Mouse (Mus musculus): ENCODE data around the gene Als2cl. TPM values are rescaled to one million over a fixed set of nuclear protein-coding genes. Genes with fewer than 3 reads are reported as not detected.

The Als2cl gene
- total RNA-seq, 2 experiments from 2014 or later: not detected

DNA sequence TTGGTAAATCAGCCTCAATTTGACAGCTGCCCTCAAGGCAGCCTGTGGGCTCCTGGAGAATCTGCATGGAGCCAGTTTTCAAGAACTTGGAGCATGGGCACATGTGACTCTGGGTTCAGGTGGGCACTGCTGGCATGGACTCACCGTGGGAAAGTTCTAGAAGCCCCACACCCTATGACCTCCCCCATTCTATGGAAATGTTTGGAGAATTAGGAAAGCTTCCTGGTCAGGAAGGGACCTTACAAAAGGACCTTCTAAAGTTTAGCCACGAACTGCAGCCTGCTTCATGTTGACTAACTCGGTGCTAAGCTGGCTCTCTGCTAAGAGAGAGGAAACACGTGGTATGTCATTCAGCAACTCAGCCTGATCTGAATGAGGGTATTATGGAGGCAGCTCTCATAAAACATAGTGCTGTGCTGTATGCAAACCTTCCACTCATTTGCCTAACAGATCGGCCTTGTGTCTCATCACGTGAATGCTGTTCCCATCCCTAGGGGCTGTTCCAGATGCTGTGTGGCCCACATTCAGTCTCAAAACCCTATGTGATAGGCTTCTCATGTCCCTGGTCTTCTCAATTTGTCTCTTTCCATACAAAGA, 29.8 kb downstream of the Als2cl start:
- no peak for ATAC-seq (replicated peaks; ENCODE audit: poor library complexity, severe bottlenecking)

DNA sequence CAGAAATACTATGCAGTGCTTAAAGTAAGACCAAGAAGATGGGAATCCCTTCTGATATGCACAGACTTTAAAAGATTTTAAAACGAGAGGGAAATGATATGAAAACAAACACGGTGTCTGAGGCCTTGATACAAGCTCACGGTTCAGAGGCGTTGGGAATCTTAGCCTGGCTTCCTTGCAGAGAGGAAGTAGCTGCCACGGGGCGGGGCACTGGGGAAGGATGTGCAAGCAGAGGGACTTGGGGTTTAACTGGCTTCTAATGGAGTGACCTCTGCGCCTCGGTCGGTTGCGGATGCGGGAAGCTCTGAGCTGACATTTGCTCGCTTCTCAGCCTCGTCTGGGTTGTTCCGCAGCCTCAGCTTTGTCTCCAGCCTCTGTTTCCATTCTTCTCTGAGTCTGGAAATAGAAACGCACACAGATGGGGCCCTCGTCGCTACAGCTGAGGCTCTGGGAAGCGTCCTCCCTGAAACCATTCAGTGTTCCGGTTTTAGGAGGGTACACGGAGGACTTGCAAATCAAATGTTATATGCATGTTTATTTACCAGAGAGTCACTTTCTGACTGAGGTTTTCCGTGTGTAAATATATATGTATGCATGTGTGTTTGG, 35.1 kb downstream of the Als2cl start:
- no peak for ATAC-seq (replicated peaks; ENCODE audit: poor library complexity, severe bottlenecking)

DNA sequence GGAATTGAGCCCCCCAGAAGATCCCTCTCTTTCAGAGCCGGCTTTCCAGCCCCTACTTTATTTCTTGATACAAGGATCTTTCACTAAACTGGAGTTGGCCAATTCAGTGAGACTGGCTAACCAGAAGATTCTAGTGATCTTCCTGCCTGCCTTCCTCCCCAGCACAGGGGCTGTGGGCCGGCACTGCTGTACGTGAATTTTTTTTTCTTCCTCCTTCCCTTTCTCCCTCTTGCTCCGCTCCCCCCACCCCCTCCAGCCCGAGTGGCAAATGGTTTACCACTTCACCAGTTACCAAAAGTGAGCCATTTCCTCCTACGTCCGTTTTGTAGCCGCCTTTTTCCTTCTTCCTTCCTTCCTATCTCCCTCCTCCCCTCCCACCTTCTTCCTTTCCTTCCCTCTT, 35.8 kb downstream of the Als2cl start:
- peak; percentile 61 for ATAC-seq (replicated peaks; ENCODE audit: poor library complexity, severe bottlenecking)

DNA sequence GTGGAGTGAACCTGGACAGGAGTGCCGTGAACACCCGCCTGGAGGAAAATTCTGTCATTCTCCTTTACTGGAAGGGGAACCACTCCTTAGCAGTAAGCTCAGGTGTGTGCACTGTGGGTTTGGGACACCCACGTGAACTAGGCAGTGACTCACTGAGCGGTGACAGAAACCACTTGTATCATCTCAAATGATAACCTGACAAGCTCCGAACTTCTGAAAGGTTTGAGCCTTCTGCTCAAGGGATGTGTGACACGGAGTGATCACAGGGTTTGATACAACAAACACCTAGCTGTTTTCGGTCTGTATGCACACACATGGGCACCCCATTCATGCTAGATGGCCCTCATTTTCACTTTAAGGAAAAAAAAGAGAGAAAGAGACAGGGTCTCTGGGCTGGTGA, 37.1 kb downstream of the Als2cl start, which contains the start of gene Fam240a:
Gene Fam240a, minus strand, starts transcription at position 76 of the 400 bp plus-strand sequence.
- ATAC-seq (replicated peaks; ENCODE audit: poor library complexity, severe bottlenecking): no peak

DNA sequence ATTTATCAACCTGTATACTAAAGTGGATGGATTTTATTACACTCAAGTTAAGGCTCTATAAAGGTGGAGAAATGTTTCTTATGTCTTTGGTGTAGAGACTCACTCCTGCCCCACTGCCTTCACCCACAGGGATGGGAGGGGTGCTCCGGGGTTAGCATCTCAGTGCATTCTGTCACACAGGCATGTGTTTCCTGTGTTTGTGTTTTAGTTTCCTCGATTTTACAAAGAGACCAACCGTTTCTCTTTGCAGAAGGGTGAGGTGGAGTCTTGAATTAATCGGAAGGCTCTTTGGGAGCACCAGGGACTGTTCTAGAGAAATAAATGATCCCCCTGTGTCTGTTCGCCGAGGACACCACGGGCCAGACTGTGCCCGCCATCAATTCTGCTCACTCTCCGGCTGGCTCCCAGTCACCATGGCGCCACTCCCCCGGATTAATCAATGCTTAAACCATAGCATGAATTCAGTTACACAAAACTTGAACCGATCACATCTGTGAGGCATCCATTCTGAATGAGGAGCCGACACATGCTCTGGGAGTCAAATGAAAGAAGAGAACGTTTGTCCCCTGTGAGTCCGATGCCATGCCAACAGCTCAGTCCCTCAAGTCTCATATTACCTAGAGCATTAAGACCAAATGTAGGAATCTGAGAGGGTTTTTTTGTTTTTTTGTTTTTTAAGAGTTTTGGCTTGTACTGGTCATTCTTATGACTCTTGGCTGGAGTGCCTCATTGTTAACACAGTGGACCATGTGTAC, 41.2 kb downstream of the Als2cl start:
- no peak for ATAC-seq (replicated peaks; ENCODE audit: poor library complexity, severe bottlenecking)

DNA sequence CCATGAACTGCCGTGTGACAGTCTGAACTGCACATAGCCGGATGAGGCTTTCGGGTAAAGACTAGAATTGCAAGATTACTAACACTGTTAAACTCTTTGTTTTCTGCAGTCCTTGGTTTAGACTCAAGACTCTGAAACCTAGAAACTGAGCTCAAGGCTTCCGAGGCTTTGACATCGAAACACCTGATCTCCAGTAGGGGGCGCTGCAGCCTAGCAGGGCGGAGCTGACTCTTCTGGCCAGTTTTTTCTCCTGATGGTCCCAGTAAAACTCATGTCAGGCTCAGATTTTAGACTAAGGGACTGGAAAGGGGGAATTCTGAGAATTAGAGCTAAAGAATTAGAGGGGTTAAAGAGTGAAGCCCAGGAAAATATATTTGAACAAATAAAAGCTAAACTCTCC, 43.1 kb downstream of the Als2cl start:
- ATAC-seq (replicated peaks; ENCODE audit: poor library complexity, severe bottlenecking): peak; percentile 53; the same call in 1 of the 2 replicates

DNA sequence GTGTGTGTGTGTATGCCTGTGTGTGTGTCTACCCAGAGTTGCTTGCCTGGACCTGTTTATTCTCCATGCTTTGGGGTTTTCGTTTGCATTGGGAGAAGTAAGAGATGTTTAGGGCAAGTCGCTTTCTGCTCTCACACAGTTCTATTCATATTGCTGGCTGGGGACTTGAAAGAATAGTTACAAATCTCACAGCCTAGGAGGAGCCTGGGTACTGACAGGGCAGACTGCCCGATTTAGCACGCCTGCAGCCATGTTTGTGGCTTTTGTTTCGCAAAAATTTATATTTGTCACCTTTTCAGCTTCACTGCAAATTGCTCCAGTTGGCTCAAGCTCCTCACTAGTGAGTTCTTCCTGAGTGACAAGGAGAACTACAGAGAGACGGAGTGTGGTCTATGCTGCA, 51.9 kb downstream of the Als2cl start:
- ATAC-seq (replicated peaks; ENCODE audit: poor library complexity, severe bottlenecking): no peak

DNA sequence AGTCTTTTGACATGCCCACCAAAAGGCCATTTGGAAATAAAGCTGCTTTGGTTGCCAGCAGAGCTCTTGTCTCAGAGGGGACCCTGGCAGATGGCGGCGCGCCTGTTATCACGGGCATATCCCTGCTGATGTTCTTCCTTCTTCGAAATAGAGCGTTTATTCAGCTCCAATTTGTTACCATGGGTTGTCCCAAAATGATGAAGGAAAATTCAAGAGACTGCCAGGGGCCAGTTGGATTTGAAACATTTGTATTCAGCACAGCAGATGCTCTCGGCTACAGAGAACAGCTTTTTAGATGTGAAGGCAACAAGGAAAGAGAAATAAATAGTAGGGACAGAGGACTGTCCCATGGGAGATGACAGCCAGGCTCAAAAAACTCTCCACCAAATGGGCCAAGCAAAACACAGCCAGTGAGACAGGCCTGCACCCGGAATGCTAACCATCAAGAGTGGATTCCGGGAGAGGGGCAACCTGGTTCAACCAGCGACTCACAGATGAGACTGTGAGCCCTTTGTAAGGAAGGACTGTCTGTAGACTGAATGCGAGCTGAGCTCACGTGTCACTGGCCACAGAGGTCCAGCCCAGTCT, 54.3 kb downstream of the Als2cl start:
- no peak for ATAC-seq (replicated peaks; ENCODE audit: poor library complexity, severe bottlenecking)

DNA sequence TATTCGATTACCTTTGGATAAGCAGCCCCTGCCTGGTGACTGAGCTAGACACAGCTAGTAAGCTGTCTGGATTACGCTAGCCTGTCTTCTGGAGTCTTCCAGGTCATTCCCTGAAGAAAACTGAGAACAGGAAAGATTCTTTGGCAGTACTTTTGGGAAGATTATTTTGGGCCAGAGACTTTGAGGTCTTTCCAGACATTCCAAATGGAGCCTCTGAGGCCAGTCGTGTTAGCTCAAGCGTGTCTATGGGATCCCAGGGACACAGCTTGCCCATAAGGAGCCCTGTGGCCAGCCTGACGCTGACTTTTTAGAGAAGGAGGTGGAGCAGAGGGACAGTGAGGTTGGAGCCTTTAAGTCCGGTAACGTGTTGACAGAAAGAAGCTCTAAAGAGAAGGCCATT, 56.3 kb downstream of the Als2cl start:
- no peak for ATAC-seq (replicated peaks; ENCODE audit: poor library complexity, severe bottlenecking)

DNA sequence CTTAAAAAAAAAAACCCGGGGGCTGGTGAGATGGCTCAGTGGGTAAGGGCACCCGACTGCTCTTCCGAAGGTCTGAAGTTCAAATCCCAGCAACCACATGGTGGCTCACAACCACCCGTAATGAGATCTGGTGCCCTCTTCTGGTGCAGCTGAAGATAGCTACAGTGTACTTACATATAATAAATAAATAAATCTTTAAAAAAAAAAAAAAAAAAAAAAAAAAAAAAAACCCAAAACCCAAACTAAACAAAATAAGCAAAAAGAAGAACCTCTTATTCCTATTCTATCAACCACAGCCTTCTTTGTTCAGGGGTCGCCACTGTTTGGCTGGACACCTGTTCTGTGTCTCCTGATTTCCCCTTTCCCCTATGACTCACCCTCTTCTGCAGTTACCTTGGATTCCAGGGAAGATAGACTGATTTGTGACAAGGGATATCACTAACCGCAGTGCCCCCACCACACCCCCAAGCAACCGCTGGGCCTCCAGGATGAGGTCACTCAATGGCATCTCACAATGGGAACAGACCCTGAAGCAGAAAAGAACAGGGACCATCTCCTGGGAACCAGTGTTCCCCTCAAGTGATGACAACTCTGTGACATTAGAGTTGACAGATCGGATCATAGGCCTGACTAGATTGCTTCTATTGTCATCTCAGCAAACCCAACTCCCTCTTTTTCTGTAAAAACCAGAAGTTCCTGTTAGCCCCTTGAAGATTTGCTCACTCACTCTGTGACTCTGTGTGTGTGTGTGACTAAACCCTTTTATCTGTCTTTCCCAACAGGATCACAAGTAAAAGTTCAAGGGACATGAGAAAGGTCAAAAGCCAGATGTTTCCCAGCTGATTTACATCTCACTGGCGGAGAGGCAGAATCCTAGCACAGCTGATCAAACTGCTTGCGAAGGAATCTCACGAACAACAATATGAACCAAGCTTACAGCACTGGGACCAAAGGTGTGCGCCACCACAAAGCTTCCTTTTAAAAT, 58.1 kb downstream of the Als2cl start:
- ATAC-seq (replicated peaks; ENCODE audit: poor library complexity, severe bottlenecking): 0 out of 2 replicates have a peak, but pooled peaks have one; percentile 12

DNA sequence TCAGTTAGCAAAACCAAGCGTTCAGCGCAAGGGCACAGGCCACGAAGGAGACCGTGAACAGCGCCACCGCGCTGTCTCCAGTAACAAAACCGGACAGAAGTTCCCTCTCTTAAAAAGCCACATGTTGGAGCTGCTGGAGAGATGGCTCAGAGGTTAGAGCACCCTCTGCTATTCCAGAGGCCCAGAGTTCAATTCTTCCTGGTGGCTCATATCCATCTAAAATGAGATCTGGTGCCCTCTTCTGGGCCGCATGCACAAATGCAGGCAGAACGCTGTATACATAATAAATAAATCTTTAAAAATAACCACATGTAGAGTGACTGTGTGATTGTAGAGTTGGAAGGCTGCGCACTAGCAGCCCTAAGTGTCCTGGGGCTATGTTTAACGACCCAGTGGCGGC, 64.6 kb downstream of the Als2cl start:
- ATAC-seq (replicated peaks; ENCODE audit: poor library complexity, severe bottlenecking): peak; percentile 64

DNA sequence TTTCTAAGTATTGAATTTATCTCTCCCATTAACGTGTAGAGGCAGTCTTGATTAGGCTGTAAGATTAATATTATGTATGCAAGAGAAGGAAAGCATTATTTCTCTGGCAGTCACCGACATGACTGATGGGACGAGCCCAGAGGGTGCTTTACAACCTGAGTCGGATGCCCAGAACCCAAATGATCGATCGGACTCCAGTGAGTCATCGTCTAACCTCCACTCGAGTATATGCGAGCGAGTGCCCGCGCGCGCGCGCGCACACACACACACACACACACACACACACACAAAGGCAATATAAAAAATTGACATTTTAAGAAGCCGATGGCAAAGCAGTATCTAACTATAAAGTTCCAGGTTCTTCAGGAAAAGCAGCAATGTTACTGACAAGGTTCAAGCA, 65.7 kb downstream of the Als2cl start:
- no peak for ATAC-seq (replicated peaks; ENCODE audit: poor library complexity, severe bottlenecking)

DNA sequence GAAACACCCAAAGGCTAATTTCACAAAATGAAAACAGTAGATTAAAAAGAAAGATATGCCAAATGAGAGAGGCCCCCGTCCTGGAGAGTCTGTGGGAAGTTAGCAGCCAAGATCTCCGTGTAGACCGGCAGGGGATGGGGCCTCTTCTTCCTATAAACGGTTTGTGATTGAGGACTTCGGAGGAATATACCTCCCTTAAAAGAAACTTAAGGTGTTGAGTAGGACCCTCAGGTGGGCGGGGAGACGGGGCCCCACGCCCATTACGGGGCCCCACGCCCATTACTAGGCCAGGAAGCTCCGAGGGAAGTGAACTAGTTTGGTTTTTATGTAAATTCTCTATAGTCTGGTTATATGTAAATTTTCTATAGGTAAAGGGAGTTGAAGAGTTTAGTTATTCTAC, 66.3 kb downstream of the Als2cl start, which contains the start of gene Tdgf1:
Gene Tdgf1, minus strand, starts transcription at position 233 of the 400 bp plus-strand sequence.
- ATAC-seq (replicated peaks; ENCODE audit: poor library complexity, severe bottlenecking): no peak

DNA sequence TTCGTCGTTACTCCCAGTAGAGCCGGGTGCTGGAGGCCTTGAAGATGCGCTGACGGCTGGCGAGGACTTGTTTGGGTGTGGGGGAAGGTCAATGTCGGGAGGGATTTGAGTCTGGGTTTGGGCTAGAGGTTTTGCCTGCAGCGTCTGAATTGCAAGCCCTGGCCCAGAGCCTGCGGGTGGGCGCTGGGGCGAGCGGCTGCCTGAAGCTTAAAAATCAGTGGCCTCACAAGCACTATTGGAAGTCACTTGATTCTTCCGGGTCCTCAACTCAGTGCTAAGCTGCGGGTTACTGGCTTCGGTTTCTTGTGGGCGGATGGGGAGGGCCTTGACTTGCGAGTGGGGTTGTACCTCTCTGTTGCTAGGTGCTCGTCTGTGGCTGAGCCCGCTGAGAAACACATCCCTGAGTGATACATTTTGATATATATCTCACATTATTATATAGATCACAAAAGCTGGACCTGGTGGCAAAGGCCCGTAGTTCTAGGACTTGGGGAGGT, 66.9 kb downstream of the Als2cl start:
- ATAC-seq (replicated peaks; ENCODE audit: poor library complexity, severe bottlenecking): peak; percentile 34; the same call in 1 of the 2 replicates

DNA sequence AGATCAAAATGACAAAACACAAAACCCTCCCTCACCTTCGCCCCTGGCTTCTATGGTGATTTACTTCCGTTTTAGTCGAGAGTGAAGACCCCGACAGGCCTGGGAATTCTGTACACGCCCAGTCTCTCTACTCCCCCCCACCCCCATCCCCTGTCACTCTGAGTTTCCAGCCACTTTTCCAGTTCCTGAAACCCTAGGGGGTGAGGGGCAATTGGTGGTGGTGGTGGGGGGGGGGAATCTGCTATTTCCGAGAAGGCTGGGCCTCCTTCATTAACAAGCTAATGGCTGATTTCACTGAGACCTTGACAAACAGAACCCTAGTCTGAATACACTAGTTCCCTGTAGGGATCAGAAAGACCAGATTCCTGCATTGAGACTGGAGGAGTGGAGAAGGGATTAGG, 67.6 kb downstream of the Als2cl start:
- ATAC-seq (replicated peaks; ENCODE audit: poor library complexity, severe bottlenecking): no peak

DNA sequence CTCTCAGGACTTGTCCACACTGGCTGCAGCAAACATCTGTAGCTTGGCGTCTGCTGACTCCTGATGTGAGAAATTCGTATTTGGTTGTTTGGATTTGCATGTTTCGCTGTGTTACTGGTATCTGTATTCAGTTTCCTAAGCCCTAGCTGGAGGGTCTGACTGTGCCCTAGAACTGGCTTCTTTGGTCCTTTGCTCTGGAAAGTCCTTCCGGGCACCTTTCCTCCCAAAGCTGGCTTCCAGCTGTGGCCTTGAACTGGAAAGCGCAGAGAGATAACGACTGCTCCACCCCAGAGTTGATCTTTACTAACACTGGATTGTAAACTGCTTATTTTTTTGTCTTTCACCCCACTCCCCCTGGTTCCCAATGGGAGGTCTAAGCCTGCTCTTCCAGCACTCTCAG, 68.2 kb downstream of the Als2cl start:
- ATAC-seq (replicated peaks; ENCODE audit: poor library complexity, severe bottlenecking): no peak

DNA sequence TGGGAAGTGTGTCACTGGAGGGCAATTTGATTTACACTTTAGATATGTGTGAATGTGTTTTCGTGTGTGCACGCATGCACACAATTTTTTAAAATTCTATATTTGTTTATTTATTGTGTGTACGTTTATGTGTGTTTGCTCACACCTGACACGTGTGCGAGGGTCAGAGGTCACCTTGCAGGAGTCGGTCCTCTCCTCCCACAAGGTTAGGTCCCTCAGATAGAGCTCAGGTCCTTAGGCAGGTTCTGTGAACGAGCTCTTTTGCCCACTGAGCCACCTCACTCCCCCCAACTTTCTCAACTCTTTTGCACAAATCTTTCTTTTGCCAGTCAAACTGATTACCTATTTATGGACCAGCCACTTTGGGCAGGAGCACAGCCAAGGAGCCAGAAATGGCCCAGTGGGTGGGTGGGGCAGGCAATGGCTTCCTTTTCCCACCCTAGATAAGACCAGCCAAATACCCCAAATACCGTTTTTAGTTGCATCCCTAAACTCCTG, 69.2 kb downstream of the Als2cl start:
- no peak for ATAC-seq (replicated peaks; ENCODE audit: poor library complexity, severe bottlenecking)

DNA sequence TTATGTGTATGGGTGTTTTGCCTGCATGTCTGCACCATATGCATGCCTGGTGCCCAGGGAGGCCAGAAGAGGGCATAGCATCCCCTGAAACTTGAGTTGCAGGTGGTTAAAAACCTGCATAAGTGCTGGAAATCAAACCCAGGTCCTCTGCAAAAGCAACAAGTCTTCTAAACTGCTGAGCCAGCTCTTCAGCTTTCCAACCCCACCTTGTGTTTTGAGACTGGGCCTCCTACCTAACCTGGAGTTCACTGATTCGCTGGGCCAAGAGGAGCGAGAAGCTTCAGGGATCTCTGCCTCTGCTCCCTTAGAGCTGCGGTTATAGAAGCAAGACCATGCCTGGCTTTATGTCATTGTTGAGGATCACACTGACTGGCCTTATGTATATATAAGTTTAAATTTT, 70.4 kb downstream of the Als2cl start:
- no peak for ATAC-seq (replicated peaks; ENCODE audit: poor library complexity, severe bottlenecking)
